Mouse (Mus musculus): Measurements from ENCODE around the gene Edf1. TPM values are rescaled to one million over a fixed set of nuclear protein-coding genes. Genes with fewer than 3 reads are reported as not detected.

Edf1 gene
- polyA plus RNA-seq, 1 experiment from 2014 or later = 310 TPM

DNA sequence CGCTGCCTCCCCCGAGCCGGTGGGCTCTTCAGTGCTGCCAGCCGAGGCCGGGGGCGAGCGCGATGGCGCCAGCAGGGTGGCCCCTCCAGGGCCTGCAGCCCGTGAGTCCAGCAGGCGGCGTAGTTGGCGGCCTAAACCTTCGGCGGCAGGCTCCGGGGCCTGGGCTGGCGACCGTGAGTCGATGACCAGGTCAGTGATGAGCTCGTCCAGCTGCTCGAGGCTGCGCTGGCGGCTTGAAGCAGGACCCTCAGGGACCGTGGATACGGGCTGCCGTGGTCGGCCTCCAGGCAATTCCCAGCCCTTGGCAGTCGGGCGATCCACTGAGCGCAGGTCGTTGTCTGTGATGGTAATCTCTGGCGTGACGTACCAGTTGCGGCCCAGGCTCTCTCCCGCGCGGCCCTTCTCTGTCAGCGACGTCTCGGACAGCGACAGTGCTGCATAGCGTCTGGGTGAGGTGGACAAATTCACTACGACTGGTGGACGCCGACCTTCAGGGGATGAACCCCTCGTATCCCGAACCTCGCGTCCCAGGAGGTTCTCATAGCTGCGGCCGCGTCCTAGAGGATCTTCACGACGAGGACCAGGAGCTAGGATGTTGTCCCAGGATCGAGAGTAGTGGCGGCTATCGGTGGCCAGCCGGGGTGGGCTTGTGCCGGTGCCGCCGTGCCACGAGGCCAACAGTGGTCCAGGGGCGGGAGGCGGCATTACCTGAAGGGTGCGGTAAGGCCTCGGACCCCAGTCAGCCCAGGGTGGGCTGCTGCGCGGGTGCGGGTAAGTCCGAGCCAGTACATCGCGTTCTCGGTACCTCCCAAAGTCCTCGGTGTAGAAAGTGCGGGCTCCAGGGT, 20.5 kb downstream of the Edf1 start:
- Histone ChIP-seq H3K36me3 (peaks cover 6% of the 10 kb centered on the region), H3K9me3 (no peaks in the 10 kb centered on the region), H3K4me2 (replicated peaks) (peak overlapping the region; percentile 45), H3K27ac (no peak overlapping the region), H3K4me1 (peaks cover 61% of the 10 kb centered on the region), H3K4me3 (peak overlapping the region; percentile 25), H3K9ac (peak overlapping the region; percentile 38), H3K27me3 (peaks cover 58% of the 10 kb centered on the region)
- whole genome bisulfite sequencing = 4% methylated on average over 75 of the region's 75 CpGs
- ATAC-seq (ENCODE audit: insufficient number of reproducible peaks, insufficient read depth, low FRiP score, low TSS enrichment) = no peak

- Histone ChIP-seq H3K27me3 (peaks cover 58% of the 10 kb centered on the region), H3K4me1 (peaks cover 52% of the 10 kb centered on the region), H3K36me3 (peaks cover 14% of the 10 kb centered on the region), H3K4me3 (peak overlapping the region; percentile 25; the same call in 1 of the 2 replicates), H3K4me2 (replicated peaks) (peak overlapping the region; percentile 40), H3K9ac (no peak overlapping the region), H3K27ac (no peak overlapping the region), H3K9me3 (no peaks in the 10 kb centered on the region)
- no peak for ATAC-seq (ENCODE audit: insufficient number of reproducible peaks, insufficient read depth, low FRiP score, low TSS enrichment)
- 6% methylated on average over 77 of the region's 77 CpGs for WGBS
These were observed 21.4 kb downstream of the Edf1 start for GRCm38 (mm10) chr2:25578796-25579736.

DNA sequence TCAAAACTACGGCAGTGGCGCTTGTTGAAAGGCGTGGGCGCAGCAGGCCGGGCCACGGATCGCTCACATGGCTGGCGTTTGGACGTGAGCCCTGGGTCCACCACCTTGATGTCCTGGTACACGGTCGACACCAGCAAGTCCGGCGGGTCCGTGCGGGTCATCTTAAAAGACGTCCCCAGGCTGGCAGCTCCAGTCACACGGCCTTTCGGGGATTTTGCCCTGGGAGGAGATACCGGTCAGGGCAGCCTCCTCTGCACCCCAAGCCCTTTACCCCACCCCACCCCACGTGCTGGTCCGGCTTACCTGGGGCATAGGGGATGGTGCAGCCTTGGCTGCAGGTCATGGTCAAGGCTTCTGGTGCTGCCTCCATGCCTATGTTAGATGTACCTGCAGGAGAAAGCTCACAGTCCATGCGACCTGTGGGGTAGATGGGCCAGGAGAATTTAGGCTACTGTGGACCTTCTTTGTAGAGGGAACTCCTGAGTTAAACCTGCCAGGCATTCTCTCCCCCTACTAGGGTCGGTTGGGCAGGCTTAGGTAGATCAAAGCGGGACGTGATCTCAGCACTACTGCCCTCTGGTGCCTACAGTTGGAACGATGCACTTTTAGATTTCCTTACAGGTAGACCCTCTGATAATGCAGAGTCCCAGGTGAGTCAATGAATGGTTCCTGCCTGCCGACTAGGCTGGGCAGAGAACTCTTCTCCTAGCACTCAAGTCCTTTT, 22.3 kb downstream of the Edf1 start:
- H3K9ac ChIP-seq = no peak overlapping the region
- H3K4me2 ChIP-seq (replicated peaks) = peak overlapping the region; percentile 40
- no peak overlapping the region for H3K27ac ChIP-seq
- peaks cover 51% of the 10 kb centered on the region for H3K4me1 ChIP-seq
- no peaks in the 10 kb centered on the region for H3K9me3 ChIP-seq
- ATAC-seq (ENCODE audit: insufficient number of reproducible peaks, insufficient read depth, low FRiP score, low TSS enrichment) = no peak
- H3K36me3 ChIP-seq = peaks cover 22% of the 10 kb centered on the region
- 5% methylated on average over 27 of the region's 27 CpGs for WGBS
- H3K4me3 ChIP-seq = peak overlapping the region; percentile 25; the same call in 1 of the 2 replicates
- H3K27me3 ChIP-seq = peaks cover 58% of the 10 kb centered on the region

GRCm38 (mm10) chr2:25580621-25581101, 23.0 kb downstream of the Edf1 start:
- peak overlapping the region; percentile 61; the same call in 1 of the 2 replicates for H3K4me2 ChIP-seq (replicated peaks)
- H3K27ac ChIP-seq = no peak overlapping the region
- 48% methylated on average over 6 of the region's 6 CpGs for WGBS
- peaks cover 47% of the 10 kb centered on the region for H3K4me1 ChIP-seq
- H3K4me3 ChIP-seq = no peak overlapping the region; the same call in 1 of the 2 replicates
- no peak for ATAC-seq (ENCODE audit: insufficient number of reproducible peaks, insufficient read depth, low FRiP score, low TSS enrichment)
- no peaks in the 10 kb centered on the region for H3K9me3 ChIP-seq
- peaks cover 58% of the 10 kb centered on the region for H3K27me3 ChIP-seq
- peaks cover 30% of the 10 kb centered on the region for H3K36me3 ChIP-seq
- no peak overlapping the region for H3K9ac ChIP-seq

DNA sequence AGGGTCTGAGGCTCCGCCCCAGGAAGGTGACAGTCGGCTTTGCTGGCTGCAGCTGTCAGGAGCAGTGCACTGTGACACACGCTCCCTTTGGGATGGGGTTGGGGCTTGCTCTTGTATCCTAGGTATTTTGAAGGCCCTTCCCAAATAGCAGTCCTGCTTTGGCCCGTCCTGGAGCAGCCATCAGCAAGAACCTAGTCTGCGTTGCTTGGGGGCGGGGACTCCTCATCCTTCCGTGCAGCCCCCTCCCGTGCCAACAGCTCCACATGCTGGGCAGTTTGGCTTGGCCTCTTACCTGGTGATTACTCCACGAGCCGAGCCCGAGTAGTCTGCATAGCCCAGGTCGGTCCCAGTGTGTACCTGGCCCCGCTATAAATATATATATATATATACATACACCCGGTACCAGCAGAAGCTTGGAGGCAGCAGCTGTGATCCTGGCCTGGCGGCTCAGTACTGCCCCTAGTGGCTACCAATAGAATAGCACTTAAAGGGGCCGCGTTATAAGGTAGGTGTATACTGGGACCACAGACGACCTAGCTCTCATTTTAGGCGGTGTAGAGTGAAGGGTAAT, 23.7 kb downstream of the Edf1 start, which contains the start of gene Ajm1:
TSS of gene Ajm1 (minus strand) at position 464 of the 571 bp plus-strand sequence.
- Histone ChIP-seq H3K27ac (no peak within 1 kb of the TSS), H3K36me3 (peaks cover 36% of the 10 kb centered on the region), H3K4me2 (replicated peaks) (peak within 1 kb of the TSS; percentile 61), H3K4me1 (peaks cover 41% of the 10 kb centered on the region), H3K4me3 (peak within 1 kb of the TSS; percentile 35), H3K9me3 (no peaks in the 10 kb centered on the region), H3K27me3 (peaks cover 51% of the 10 kb centered on the region), H3K9ac (no peak within 1 kb of the TSS)
- ATAC-seq (ENCODE audit: insufficient number of reproducible peaks, insufficient read depth, low FRiP score, low TSS enrichment) = peak; percentile 70
- WGBS = 6% methylated on average over 19 of the region's 19 CpGs

DNA sequence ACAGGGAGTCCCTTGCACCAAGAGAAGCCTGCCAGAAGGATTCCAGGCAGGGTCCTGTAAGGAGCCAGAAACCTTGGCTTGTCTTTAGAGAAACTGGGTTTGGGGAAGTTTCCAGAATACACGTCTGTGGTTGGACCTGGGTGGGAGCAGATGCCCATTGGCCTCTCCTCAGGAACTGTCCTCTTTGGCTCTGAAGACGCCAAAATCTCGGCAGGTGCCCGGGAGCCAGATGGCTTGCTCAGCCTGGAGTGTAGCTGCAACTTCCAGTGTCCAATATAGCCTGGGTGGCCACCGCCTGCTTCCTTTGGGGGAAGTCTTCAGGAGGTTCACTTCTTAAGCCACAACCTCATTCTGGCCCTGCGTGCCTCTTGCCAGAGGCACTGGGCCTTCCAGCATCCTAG, 24.3 kb downstream of the Edf1 start:
- no peak for ATAC-seq (ENCODE audit: insufficient number of reproducible peaks, insufficient read depth, low FRiP score, low TSS enrichment)
- 33% methylated on average over 6 of the region's 6 CpGs for WGBS
- H3K4me3 ChIP-seq = 0 out of 2 replicates have a peak overlapping the region, but pooled peaks have one; percentile 35
- H3K9me3 ChIP-seq = no peaks in the 10 kb centered on the region
- peaks cover 41% of the 10 kb centered on the region for H3K4me1 ChIP-seq
- no peak overlapping the region for H3K27ac ChIP-seq
- H3K9ac ChIP-seq = no peak overlapping the region
- no peak overlapping the region for H3K4me2 ChIP-seq (replicated peaks)
- peaks cover 45% of the 10 kb centered on the region for H3K27me3 ChIP-seq
- H3K36me3 ChIP-seq = peaks cover 41% of the 10 kb centered on the region

DNA sequence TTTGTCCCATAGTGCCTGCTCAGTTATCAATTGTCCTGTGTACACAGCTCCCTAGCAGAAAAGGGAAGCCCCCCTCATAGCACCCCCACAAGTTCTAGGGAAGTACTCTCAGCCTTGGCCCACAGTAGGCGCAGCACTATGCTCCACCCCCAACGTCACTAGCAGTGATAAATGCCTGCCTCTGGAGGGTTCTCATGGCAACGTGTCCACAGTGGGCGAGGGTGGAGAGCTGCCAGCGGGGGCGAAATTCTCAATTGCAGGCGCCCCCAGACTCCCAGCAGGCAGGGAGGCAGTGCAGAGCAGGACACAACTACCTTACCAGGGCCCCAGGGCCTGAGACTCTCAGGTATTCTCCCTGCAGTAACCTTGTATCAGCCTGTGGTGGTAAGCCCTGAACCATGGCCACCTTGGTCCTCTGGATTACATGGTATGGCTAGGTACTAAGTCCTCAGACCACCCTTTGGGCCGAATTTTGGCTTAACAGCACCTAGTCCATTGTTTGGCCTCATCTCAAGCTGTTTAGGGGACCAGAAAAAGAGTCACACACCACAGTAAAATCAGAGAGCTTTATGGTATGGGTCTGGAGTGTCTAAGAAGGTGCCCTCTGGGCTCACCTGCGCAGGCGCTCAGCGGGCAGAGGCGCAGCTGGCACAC, 24.9 kb downstream of the Edf1 start:
- Histone ChIP-seq H3K9me3 (no peaks in the 10 kb centered on the region), H3K27me3 (peaks cover 39% of the 10 kb centered on the region), H3K4me2 (replicated peaks) (no peak overlapping the region), H3K9ac (no peak overlapping the region), H3K27ac (no peak overlapping the region), H3K36me3 (peaks cover 48% of the 10 kb centered on the region), H3K4me3 (no peak overlapping the region), H3K4me1 (peaks cover 36% of the 10 kb centered on the region)
- WGBS = 59% methylated on average over 12 of the region's 12 CpGs
- ATAC-seq (ENCODE audit: insufficient number of reproducible peaks, insufficient read depth, low FRiP score, low TSS enrichment) = 0 out of 2 replicates have a peak, but pooled peaks have one; percentile 16

DNA sequence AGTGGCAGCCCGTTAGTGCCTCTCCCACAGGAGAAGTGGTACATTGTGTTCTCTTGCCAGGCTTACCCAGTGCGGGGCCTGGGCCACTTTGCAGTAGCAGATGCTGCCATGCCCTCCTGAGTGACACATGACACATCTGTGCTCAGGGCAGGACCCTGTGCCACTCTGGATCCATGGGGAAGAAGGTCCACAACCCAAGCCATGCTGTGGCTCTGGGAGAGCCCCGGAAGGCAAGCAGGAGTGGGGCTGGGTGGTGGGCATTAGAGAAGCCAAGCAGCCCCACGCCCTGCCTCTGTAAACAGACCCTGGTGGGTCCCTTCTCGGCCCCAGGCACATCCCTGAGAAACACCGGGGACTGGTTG, 25.5 kb downstream of the Edf1 start:
- no peak overlapping the region for H3K9ac ChIP-seq
- no peak overlapping the region for H3K4me3 ChIP-seq
- ATAC-seq (ENCODE audit: insufficient number of reproducible peaks, insufficient read depth, low FRiP score, low TSS enrichment) = no peak
- peaks cover 52% of the 10 kb centered on the region for H3K36me3 ChIP-seq
- no peak overlapping the region for H3K27ac ChIP-seq
- peaks cover 33% of the 10 kb centered on the region for H3K27me3 ChIP-seq
- no peaks in the 10 kb centered on the region for H3K9me3 ChIP-seq
- no peak overlapping the region for H3K4me2 ChIP-seq (replicated peaks)
- 81% methylated on average over 6 of the region's 6 CpGs for WGBS
- peaks cover 31% of the 10 kb centered on the region for H3K4me1 ChIP-seq

DNA sequence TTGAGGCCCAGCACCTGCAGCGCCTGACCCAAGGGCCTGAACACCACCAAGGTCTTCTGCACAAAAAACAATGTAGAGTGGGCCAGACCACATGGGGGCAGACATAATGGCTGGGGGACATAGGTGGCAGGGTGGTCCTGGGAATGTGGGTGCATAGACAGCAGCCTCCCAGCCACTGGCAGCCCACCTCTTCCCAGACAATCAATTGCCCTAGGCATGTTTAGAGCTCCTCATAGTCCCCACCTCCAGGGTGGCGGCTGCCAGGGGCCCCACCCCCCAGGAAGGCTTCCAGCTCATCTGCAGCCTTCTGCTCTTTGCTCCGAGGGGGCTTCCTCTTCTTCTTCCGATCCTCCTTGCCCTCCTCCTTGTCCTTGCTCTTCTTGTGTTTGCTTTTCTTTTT, 25.9 kb downstream of the Edf1 start:
- H3K9me3 ChIP-seq = no peaks in the 10 kb centered on the region
- 69% methylated on average over 4 of the region's 4 CpGs for WGBS

DNA sequence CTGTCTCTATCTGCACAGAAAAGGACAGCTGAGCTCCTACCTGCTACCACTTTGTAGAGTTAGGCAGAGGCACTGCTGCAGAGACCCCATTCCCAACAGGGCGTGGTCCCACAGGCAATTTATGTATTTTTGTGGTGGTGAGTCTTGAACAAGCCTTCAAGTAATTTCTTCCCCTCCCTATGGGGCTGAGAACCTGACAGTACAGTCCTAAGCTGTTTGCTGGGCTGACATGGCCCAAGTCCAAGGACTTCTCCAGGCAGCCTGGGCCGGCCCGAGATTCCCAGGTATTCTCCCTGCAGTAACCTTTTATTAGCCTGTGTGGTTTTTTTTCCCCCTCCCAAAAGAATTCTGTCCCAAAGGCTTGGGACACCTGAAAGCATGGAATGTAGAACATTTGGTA, 26.5 kb downstream of the Edf1 start:
- 92% methylated on average over 3 of the region's 3 CpGs for WGBS
- H3K27me3 ChIP-seq = peaks cover 23% of the 10 kb centered on the region
- no peak for ATAC-seq (ENCODE audit: insufficient number of reproducible peaks, insufficient read depth, low FRiP score, low TSS enrichment)
- H3K4me3 ChIP-seq = no peak overlapping the region
- H3K36me3 ChIP-seq = peaks cover 63% of the 10 kb centered on the region
- H3K4me1 ChIP-seq = peaks cover 28% of the 10 kb centered on the region; the same call in 1 of the 2 replicates
- no peaks in the 10 kb centered on the region for H3K9me3 ChIP-seq
- H3K27ac ChIP-seq = no peak overlapping the region
- H3K9ac ChIP-seq = no peak overlapping the region
- no peak overlapping the region for H3K4me2 ChIP-seq (replicated peaks)

More for the DNA sequence above, 25.9 kb downstream of the Edf1 start:
- Histone ChIP-seq H3K36me3 (peaks cover 57% of the 10 kb centered on the region), H3K4me2 (replicated peaks) (no peak overlapping the region), H3K4me1 (peaks cover 29% of the 10 kb centered on the region; the same call in 1 of the 2 replicates), H3K27ac (no peak overlapping the region), H3K4me3 (no peak overlapping the region), H3K27me3 (peaks cover 29% of the 10 kb centered on the region), H3K9ac (no peak overlapping the region)
- no peak for ATAC-seq (ENCODE audit: insufficient number of reproducible peaks, insufficient read depth, low FRiP score, low TSS enrichment)
